Mouse (Mus musculus) CH12.LX (cell line): ENCODE measurements at regions not wholly inside any gene's neighbourhood (a gene's known extent, or its start where the extent isn't known, plus 50 kb on each side); places are given as distances from the start of the nearest gene placed in this dataset.

Experiments used
- E2F4 ChIP-seq: IDR thresholded peaks from 2 replicates; pipeline ENCODE4 v1.6.1; 2011; ENCODE audit warnings: low read depth, low read length, improper control_type of control experiment; ENCODE audit not compliant: insufficient replicate concordance
- ELF1 ChIP-seq: IDR thresholded peaks from 2 replicates; pipeline ENCODE4 v1.6.1; 2014; ENCODE audit warnings: low read depth, mild to moderate bottlenecking, inconsistent platforms, low read length, improper control_type of control experiment
- EP300 ChIP-seq: IDR thresholded peaks from 2 replicates; pipeline ENCODE4 v1.6.1; 2011; ENCODE audit warnings: low read length, improper control_type of control experiment
- KAT2A ChIP-seq: IDR thresholded peaks from 2 replicates; pipeline ENCODE4 v1.6.1; 2012; ENCODE audit warnings: low read length, improper control_type of control experiment, inconsistent platforms; ENCODE audit not compliant: insufficient replicate concordance
- MAX ChIP-seq: IDR thresholded peaks from 2 replicates; pipeline ENCODE4 v1.6.1; 2011; ENCODE audit warnings: low read length, improper control_type of control experiment
- POLR2A ChIP-seq: IDR thresholded peaks from 2 replicates; pipeline ENCODE4 v1.6.1; 2011; ENCODE audit warnings: low read depth, mild to moderate bottlenecking, improper control_type of control experiment, low read length
- POLR2AphosphoS2 ChIP-seq: IDR thresholded peaks from 2 replicates; pipeline ENCODE4 v1.6.1; 2011; ENCODE audit warnings: low read depth, low read length, improper control_type of control experiment
- USF1 ChIP-seq: IDR thresholded peaks from 2 replicates; pipeline ENCODE4 v1.6.1; 2014; ENCODE audit warnings: low read depth, mild to moderate bottlenecking, inconsistent platforms, low read length, improper control_type of control experiment
- ZC3H11A ChIP-seq: IDR thresholded peaks from 2 replicates; pipeline ENCODE4 v1.6.1; 2012; ENCODE audit warnings: low read depth, mild to moderate bottlenecking, inconsistent platforms, low read length, improper control_type of control experiment

DNA sequence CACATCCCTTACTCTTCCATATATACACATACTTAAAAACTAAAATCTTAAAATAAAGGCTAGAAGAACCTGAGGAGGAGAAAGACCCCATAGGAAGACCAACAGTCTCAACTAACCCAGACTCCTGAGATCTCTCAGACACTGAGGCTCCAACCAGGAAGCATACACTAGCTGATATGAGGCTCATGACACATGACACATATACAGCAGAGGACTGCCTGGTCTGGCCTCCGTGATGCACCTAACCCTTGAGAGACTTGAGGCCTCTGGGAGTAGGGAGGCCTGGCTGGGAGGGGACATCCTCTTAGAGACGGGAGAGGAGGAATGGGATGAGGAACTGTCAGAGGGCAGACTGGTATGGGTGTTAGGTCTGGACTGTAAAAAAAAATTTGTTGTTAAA is 75.4 kb downstream of the Gm13691 start:
- no peak for TF ChIP-seq POLR2A
- TF ChIP-seq POLR2AphosphoS2: no peak
- TF ChIP-seq MAX: no peak
- TF ChIP-seq ZC3H11A: no peak
- no peak for TF ChIP-seq E2F4
- no peak for TF ChIP-seq ELF1
- no peak for TF ChIP-seq EP300
- no peak for TF ChIP-seq KAT2A
- no peak for TF ChIP-seq USF1
